Mouse (Mus musculus) MEL-GATA-1-ER (cell line): ENCODE data around the gene Hmgcr.

Experiments used
- DNase-seq: peaks from one replicate; pipeline ENCODE4 v3.0.0-alpha.2; 2012; ENCODE audit warnings: low read depth; ENCODE audit errors: extremely low read depth

The Hmgcr gene

GRCm38 (mm10) chr13:96670406-96671077 is at the start of gene Hmgcr:
Gene Hmgcr (minus strand): TSS chr13:96670936.
- peak; percentile 92 for DNase-seq

- no peak for DNase-seq
Measured at GRCm38 (mm10) chr13:96720003-96720402, 49.3 kb upstream of the Hmgcr start.

- DNase-seq, result no peak
Measured at GRCm38 (mm10) chr13:96717821-96718220, 47.1 kb upstream of the Hmgcr start.

GRCm38 (mm10) chr13:96716311-96716710 is 45.6 kb upstream of the Hmgcr start:
- DNase-seq, result no peak

GRCm38 (mm10) chr13:96709269-96710233 is 38.8 kb upstream of the Hmgcr start:
- no peak for DNase-seq

- DNase-seq, result no peak
Measured at GRCm38 (mm10) chr13:96702567-96703278, 32.0 kb upstream of the Hmgcr start.

- peak; percentile 98 for DNase-seq
Measured at GRCm38 (mm10) chr13:96697805-96698586, 27.3 kb upstream of the Hmgcr start.

GRCm38 (mm10) chr13:96695428-96695827 is 24.7 kb upstream of the Hmgcr start:
- DNase-seq, result no peak

- DNase-seq, result no peak
Measured at GRCm38 (mm10) chr13:96689901-96690300, 19.2 kb upstream of the Hmgcr start.

- no peak for DNase-seq
Measured at GRCm38 (mm10) chr13:96687261-96687660, 16.5 kb upstream of the Hmgcr start.

- no peak for DNase-seq
Measured at GRCm38 (mm10) chr13:96684779-96685178, 14.0 kb upstream of the Hmgcr start.

- no peak for DNase-seq
Measured at GRCm38 (mm10) chr13:96681088-96681620, 10.4 kb upstream of the Hmgcr start.

GRCm38 (mm10) chr13:96680163-96681087 is 9.7 kb upstream of the Hmgcr start:
- no peak for DNase-seq

GRCm38 (mm10) chr13:96678616-96679015 is 7.9 kb upstream of the Hmgcr start:
- DNase-seq, result no peak

- DNase-seq, result no peak
Measured at GRCm38 (mm10) chr13:96677071-96677470, 6.3 kb upstream of the Hmgcr start.

- DNase-seq, result no peak
Measured at GRCm38 (mm10) chr13:96675756-96676155, 5.0 kb upstream of the Hmgcr start.

- no peak for DNase-seq
Measured at GRCm38 (mm10) chr13:96673817-96674216, 3.1 kb upstream of the Hmgcr start.

GRCm38 (mm10) chr13:96672276-96672675 is 1.5 kb upstream of the Hmgcr start:
- no peak for DNase-seq

GRCm38 (mm10) chr13:96671906-96672234 is 1.1 kb upstream of the Hmgcr start:
- DNase-seq, result peak; percentile 31
